Mouse (Mus musculus): ENCODE data around the gene Erp27.

Gene Erp27

DNA sequence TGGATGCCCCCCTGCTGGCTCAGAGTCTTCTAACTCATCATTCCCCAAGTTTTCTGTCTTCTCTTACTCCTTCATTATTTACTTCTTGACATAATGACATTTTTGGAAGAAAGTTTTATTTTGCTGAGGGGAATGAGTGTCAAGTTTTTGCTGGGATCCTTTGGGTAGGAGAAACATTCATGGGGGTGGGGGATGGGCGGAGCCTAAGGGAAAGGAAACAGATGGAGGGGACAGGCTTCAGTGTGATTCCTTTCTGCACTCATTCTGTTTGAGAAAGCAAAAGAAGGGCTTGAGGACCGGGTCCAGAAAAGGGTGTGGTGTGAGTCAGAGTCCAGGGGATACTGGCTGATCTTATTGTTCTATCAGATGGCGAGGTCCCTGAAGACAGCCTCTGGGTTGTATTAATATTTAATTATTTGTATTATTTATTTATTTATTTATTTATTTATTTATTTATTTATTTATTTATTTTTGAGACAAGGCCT, 38.5 kb downstream of the Erp27 start:
- in situ Hi-C loops (cut with MboI; ENCODE audit: unreplicated experiment in 2 of 2): no loop called here

DNA sequence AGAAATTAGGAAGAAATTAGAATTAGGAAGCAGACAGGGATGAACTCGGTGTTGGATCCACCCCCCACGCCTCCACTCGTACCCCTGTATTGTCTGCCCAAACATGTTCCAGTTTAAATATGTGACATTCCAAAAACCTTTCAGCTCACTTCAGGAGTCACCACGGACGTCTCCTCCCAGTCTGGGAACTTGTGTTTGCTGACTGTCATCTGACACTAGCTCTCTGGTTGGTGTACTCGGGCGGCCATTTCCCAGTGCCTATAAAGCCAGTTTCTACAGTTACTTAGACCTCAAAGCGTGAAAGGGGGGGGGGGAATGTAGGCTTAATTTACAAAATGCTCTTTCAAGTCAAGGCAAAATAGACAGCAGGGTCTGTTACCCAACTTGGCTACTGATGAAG, 40.3 kb downstream of the Erp27 start:
- in situ Hi-C loops (cut with MboI; ENCODE audit: unreplicated experiment in 2 of 2): no loop called here

DNA sequence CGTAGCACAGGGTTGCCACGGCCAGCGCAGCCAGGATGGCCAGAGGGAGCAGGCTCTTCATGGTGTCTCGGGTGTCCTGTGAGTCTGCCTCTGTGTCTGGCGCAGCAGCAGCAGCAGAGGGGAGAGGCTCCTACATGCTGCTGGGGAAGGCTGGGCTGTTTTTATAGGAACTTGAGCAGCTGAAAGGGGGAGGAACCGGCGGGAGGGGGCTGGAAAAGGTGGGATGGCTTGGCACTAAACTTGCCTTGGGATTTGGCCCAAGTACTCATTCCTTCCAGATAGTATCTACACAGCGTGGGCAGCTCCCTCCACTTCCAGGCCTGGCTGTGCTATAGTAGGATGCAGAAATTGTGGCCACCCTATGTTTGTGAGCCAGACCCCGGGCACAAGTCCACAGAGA, 46.3 kb downstream of the Erp27 start, which contains the start of gene Mgp:
Mgp (minus strand) TSS at position 154 of the 400 bp plus-strand sequence.
- in situ Hi-C loops (cut with MboI; ENCODE audit: unreplicated experiment in 2 of 2): no loop called here

DNA sequence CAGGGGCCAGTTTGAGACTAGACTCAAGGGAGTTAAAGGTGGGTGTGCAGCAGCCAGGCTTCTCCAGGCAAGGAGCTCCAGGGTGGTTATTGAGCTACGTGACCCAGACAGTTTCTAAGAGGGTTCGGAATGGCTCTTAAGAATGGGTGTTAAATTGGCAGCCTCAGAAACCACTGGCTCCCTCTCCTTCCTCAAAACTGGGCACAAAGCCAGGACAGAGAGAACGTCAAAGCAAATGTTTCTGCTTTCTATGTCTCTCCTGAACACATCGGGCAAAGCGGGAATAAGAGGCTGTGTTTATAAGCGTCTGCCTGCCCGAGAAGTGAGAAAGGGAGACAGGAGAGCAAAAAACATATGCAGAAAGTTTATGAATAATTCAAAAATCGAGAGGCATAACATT, 47.4 kb downstream of the Erp27 start:
- in situ Hi-C loops (cut with MboI; ENCODE audit: unreplicated experiment in 2 of 2): loop anchor here in 1 of 2 experiments (25.0 kb wide), 1 partner anchor 313 kb away; no protein-coding TSS in a partner anchor

DNA sequence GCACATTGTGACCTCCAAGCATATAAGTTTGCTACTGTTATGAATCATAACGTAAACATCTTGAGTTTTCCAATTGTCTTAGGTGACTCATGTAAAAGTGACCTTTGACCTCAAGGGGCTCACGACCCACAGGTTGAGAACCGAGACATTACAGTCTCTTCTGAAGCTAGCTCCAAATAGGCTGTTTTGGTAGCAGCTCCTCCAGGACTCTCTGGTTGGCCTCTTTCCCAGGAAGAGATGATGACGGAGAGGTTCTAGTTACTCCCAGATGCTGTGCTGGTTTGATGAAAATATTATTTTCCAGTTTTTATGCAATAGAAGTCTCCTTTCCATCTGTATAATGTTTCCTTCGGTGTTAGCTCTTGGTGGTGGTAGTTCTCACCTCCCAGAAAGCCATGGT, 53.1 kb downstream of the Erp27 start:
- in situ Hi-C loops (cut with MboI; ENCODE audit: unreplicated experiment in 2 of 2): loop anchor here in 1 of 2 experiments (25.0 kb wide), 1 partner anchor 318 kb away; no protein-coding TSS in a partner anchor

DNA sequence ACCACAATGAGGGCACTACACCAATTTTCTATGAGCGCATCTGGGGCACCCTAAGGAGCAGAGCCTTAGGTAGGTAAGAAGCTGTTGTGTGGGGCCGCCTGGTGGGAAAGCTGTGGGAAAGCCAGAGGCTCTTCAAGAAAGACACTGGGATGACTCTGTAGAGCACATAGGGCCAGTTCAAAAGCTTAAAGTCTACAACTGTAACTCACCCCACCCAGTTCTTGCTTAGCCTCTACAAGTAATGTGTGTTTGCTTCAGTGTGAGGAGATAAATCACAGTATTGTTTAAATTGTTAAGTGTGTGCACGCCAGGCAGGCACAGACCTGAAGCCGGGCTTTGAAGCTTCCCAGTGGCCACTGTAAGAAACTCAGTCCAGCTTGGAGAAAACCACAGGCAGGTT, 55.8 kb downstream of the Erp27 start:
- in situ Hi-C loops (cut with MboI; ENCODE audit: unreplicated experiment in 2 of 2): loop anchor here in 1 of 2 experiments (25.0 kb wide), 1 partner anchor 321 kb away; no protein-coding TSS in a partner anchor

DNA sequence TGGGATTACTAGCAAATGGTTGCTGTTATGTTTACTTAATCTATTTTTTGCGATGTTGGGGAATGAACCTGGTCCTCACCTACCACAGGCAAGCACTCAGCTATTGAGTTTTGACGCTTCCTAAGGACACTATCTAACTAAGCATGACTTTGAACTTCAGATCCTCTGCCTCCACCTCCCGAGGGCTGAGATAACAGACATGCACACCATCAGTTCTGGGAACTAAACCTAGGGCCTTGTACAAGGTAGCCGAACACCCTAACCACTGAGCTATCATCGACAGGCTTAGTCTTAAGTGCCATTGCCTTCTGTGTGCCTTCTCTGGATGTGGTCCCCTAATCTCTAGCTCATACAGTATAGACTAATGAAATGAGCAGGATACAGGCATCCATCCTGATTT, 56.6 kb downstream of the Erp27 start:
- in situ Hi-C loops (cut with MboI; ENCODE audit: unreplicated experiment in 2 of 2): loop anchor here in 1 of 2 experiments (25.0 kb wide), 1 partner anchor 322 kb away; no protein-coding TSS in a partner anchor

DNA sequence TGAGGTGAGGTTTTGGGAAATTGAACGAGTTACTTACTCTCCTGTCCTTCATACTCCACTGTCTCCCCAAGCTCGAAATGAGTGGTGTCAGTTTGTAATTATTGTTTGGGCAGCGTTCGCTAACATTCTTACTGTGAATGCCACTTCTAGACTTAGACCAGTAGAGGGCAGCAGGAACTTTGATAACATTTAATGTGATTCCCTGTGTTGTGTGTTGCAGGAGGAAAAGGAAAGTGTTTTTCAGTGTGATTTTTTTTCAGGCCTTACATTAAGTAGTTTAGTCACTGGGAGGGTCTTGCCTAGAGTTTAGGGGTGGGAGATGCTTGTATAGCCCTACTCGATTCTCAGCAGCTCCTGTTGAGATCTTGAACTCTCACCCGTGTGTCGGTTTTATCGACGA, 61.0 kb downstream of the Erp27 start:
- in situ Hi-C loops (cut with MboI; ENCODE audit: unreplicated experiment in 2 of 2): loop anchor here (5.0 to 25.0 kb wide), 4 partner anchors 51 to 326 kb away; no protein-coding TSS in a partner anchor

DNA sequence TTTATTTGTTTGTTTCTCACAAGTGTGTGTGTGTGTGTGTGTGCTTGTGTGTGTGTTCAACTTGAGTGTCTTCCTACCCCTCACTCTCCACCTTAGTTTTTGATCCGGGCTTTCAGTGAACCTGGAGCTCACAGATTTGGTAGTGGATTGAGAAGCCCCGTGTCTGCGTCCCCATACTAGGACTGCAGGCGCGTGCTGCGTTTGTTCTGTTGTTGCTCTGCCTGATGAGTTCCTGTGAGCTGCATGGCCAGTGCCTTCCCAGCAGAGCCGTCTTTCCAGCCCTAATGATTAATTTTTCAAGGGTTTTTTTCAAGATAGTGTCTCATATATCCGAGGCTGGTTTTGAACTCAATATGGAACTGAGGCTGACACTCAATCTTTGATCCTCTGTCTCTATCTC, 63.6 kb downstream of the Erp27 start:
- in situ Hi-C loops (cut with MboI; ENCODE audit: unreplicated experiment in 2 of 2): loop anchor here in 1 of 2 experiments (5.0 to 25.0 kb wide), 2 partner anchors 74 to 329 kb away; no protein-coding TSS in a partner anchor

DNA sequence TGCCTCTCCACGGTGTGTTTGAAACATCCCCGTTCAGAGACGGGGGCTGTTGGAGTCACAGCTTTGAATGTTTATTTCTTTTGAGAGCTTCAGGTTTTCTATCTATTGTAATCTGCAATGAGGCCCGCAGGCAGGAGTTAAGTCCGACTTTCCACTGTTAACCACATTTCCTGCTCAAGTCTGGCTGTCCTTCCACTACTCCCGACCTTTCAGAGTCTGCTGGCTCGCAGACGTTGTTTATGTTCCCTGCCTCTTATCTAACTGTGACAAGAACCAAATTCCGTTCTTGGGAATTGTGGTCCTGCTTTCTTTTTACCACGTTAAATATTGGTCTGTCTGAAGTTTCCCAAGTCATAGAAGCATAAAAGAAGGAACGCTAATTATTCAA, 64.1 kb downstream of the Erp27 start:
- in situ Hi-C loops (cut with MboI; ENCODE audit: unreplicated experiment in 2 of 2): loop anchor here in 1 of 2 experiments (5.0 to 25.0 kb wide), 2 partner anchors 74 to 329 kb away; no protein-coding TSS in a partner anchor

Data from v-Abl transformed pro-B cells (cell line).